Mouse (Mus musculus) forebrain, embryonic 14.5 days (tissue): Measurements from ENCODE around the gene Eml6. TPM values are rescaled to one million over a fixed set of nuclear protein-coding genes. Genes with fewer than 3 reads are reported as not detected.

Experiments
- ATAC-seq: fragments of 200-750 bp; cut with Nextera tagmentation; 2 replicates; pipeline ENCODE4 v1.8.0; 2017; ENCODE audit warnings: mild to moderate bottlenecking, moderate library complexity
- DNase-seq: peaks from one replicate; pipeline ENCODE4 v3.0.0-alpha.2; 2015; ENCODE audit warnings: low spot score
- H3K27ac ChIP-seq: fragments of 300-500 bp; sonication (generic); 2 replicates; pipeline ENCODE4 v1.5.1; 2014; ENCODE audit warnings: low read depth, mild to moderate bottlenecking, control low read depth, low read length, moderate library complexity
- H3K27me3 ChIP-seq: fragments of 300-500 bp; sonication (generic); replicated peaks from 2 replicates; pipeline ENCODE4 v1.6.1; 2014; ENCODE audit warnings: low read length, control low read depth, mixed read lengths; ENCODE audit not compliant: control insufficient read depth, insufficient read depth
- H3K36me3 ChIP-seq: fragments of 300-500 bp; sonication (generic); 2 replicates; pipeline ENCODE4 v1.6.1; 2014; ENCODE audit warnings: low read length, control low read depth; ENCODE audit not compliant: control insufficient read depth, insufficient read depth
- H3K4me1 ChIP-seq: fragments of 300-500 bp; sonication (generic); 2 replicates; pipeline ENCODE4 v1.6.1; 2014; ENCODE audit warnings: antibody characterized with exemption, low read length, control low read depth; ENCODE audit not compliant: control insufficient read depth, insufficient read depth
- H3K4me2 ChIP-seq: fragments of 300-500 bp; sonication (generic); 2 replicates; pipeline ENCODE4 v1.6.1; 2014; ENCODE audit warnings: mild to moderate bottlenecking, control low read depth, low read length
- H3K4me3 ChIP-seq: fragments of 300-500 bp; sonication (generic); 2 replicates; pipeline ENCODE4 v1.5.1; 2014; ENCODE audit warnings: low read depth, low read length, control low read depth
- H3K9ac ChIP-seq: fragments of 300-500 bp; sonication (generic); 2 replicates; pipeline ENCODE4 v1.6.1; 2014; ENCODE audit warnings: mild to moderate bottlenecking, low read length, control low read depth, moderate library complexity
- H3K9me3 ChIP-seq: fragments of 300-500 bp; sonication (generic); replicated peaks from 2 replicates; pipeline ENCODE4 v1.6.1; 2016; ENCODE audit warnings: low read length, control low read depth, mixed read lengths; ENCODE audit not compliant: control insufficient read depth
- WGBS: fragments of 180-500 bp; shearing (Covaris S2); extraction: QIAGEN DNeasy Blood & Tissue Kit; methylation state at CpG from one replicate; pipeline ENCODE4 v1.1.7; 2014; 5-methylcytosine and 5-hydroxymethylcytosine counted together
- polyA plus RNA-seq: library from polyadenylated mRNA; unstranded; fragments of >200 nt; fragmentation: Nextera tagmentation; extraction: Ambion mirVana; gene quantifications from 2 replicates; pipeline ENCODE4 v1.2.1, GENCODE M21; 2014

Eml6 gene
- polyA plus RNA-seq, 1 experiment from 2014 or later: 2.0 TPM

GRCm38 (mm10) chr11:29808981-29809589 lies 216.7 kb downstream of the Eml6 start:
- no peak overlapping the region for H3K27ac ChIP-seq
- no peaks in the 10 kb centered on the region for H3K36me3 ChIP-seq
- H3K27me3 ChIP-seq: no peaks in the 10 kb centered on the region
- no peak overlapping the region for H3K9ac ChIP-seq
- H3K4me1 ChIP-seq: no peaks in the 10 kb centered on the region
- no peaks in the 10 kb centered on the region for H3K9me3 ChIP-seq
- no peak overlapping the region for H3K4me2 ChIP-seq
- DNase-seq (no peak), ATAC-seq (no peak)
- no peak overlapping the region for H3K4me3 ChIP-seq
- whole genome bisulfite sequencing: 92% methylated on average over 7 of the region's 7 CpGs

- Histone ChIP-seq H3K36me3 (no peaks in the 10 kb centered on the region), H3K4me2 (no peak overlapping the region), H3K9ac (no peak overlapping the region), H3K9me3 (no peaks in the 10 kb centered on the region), H3K4me1 (no peaks in the 10 kb centered on the region), H3K27me3 (no peaks in the 10 kb centered on the region), H3K4me3 (no peak overlapping the region), H3K27ac (no peak overlapping the region)
- no peak for DNase-seq
- ATAC-seq: no peak
- WGBS: 81% methylated on average over 9 of the region's 9 CpGs
These were observed 217.5 kb downstream of the Eml6 start for GRCm38 (mm10) chr11:29808173-29808980.

GRCm38 (mm10) chr11:29807325-29807724 lies 218.5 kb downstream of the Eml6 start:
- H3K9me3 ChIP-seq: no peaks in the 10 kb centered on the region
- no peak overlapping the region for H3K4me2 ChIP-seq
- H3K27ac ChIP-seq: no peak overlapping the region
- 85% methylated on average over 5 of the region's 5 CpGs for WGBS
- no peaks in the 10 kb centered on the region for H3K4me1 ChIP-seq
- DNase-seq (no peak), ATAC-seq (no peak)
- H3K36me3 ChIP-seq: no peaks in the 10 kb centered on the region
- H3K9ac ChIP-seq: no peak overlapping the region
- H3K4me3 ChIP-seq: no peak overlapping the region
- no peaks in the 10 kb centered on the region for H3K27me3 ChIP-seq

GRCm38 (mm10) chr11:29801432-29802427 lies 224.1 kb downstream of the Eml6 start:
- Histone ChIP-seq H3K4me2 (no peak overlapping the region), H3K4me1 (no peaks in the 10 kb centered on the region), H3K27ac (no peak overlapping the region), H3K9ac (no peak overlapping the region), H3K27me3 (no peaks in the 10 kb centered on the region), H3K4me3 (no peak overlapping the region), H3K36me3 (no peaks in the 10 kb centered on the region), H3K9me3 (no peaks in the 10 kb centered on the region)
- WGBS: 88% methylated on average over 2 of the region's 2 CpGs
- ATAC-seq: no peak
- no peak for DNase-seq

- DNase-seq (no peak), ATAC-seq (no peak)
- H3K9me3 ChIP-seq: no peaks in the 10 kb centered on the region
- H3K4me2 ChIP-seq: no peak overlapping the region
- no peaks in the 10 kb centered on the region for H3K4me1 ChIP-seq
- H3K36me3 ChIP-seq: no peaks in the 10 kb centered on the region
- no peak overlapping the region for H3K27ac ChIP-seq
- 54% methylated on average over 1 of the region's 1 CpGs for WGBS
- no peaks in the 10 kb centered on the region for H3K27me3 ChIP-seq
- H3K9ac ChIP-seq: no peak overlapping the region
- H3K4me3 ChIP-seq: no peak overlapping the region
These were observed 226.0 kb downstream of the Eml6 start for GRCm38 (mm10) chr11:29799839-29800238.

- Histone ChIP-seq H3K9ac (no peak overlapping the region), H3K4me1 (no peaks in the 10 kb centered on the region), H3K4me3 (no peak overlapping the region), H3K27ac (no peak overlapping the region), H3K9me3 (no peaks in the 10 kb centered on the region), H3K4me2 (no peak overlapping the region), H3K27me3 (no peaks in the 10 kb centered on the region), H3K36me3 (no peaks in the 10 kb centered on the region)
- DNase-seq (no peak), ATAC-seq (no peak)
- WGBS: 87% methylated on average over 6 of the region's 6 CpGs
These were observed 230.7 kb downstream of the Eml6 start for GRCm38 (mm10) chr11:29795106-29795505.

GRCm38 (mm10) chr11:29794475-29794874 lies 231.4 kb downstream of the Eml6 start:
- 36% methylated on average over 2 of the region's 2 CpGs for WGBS
- no peak for DNase-seq
- H3K4me2 ChIP-seq: no peak overlapping the region

GRCm38 (mm10) chr11:29790796-29791195 lies 235.0 kb downstream of the Eml6 start:
- Histone ChIP-seq H3K4me3 (no peak overlapping the region), H3K4me2 (no peak overlapping the region), H3K9ac (no peak overlapping the region), H3K9me3 (no peaks in the 10 kb centered on the region), H3K27ac (no peak overlapping the region), H3K4me1 (peaks cover 12% of the 10 kb centered on the region), H3K36me3 (no peaks in the 10 kb centered on the region), H3K27me3 (no peaks in the 10 kb centered on the region)
- WGBS: 93% methylated on average over 2 of the region's 2 CpGs
- ATAC-seq (no peak), DNase-seq (no peak)

More at GRCm38 (mm10) chr11:29794475-29794874, 231.4 kb downstream of the Eml6 start:
- Histone ChIP-seq H3K9ac (no peak overlapping the region), H3K4me3 (no peak overlapping the region), H3K36me3 (no peaks in the 10 kb centered on the region), H3K9me3 (no peaks in the 10 kb centered on the region), H3K4me1 (no peaks in the 10 kb centered on the region; the same call in 1 of the 2 replicates), H3K27me3 (no peaks in the 10 kb centered on the region), H3K27ac (no peak overlapping the region)
- ATAC-seq: no peak
